Mouse (Mus musculus) MEL (cell line): Measurements from ENCODE around the gene D630039A03Rik. TPM values are rescaled to one million over a fixed set of nuclear protein-coding genes. Genes with fewer than 3 reads are reported as not detected.

Experiments used
- DNase-seq: peaks from one replicate; pipeline ENCODE4 v3.0.0; 2011; ENCODE audit warnings: low read depth, low spot score
- H3K27ac ChIP-seq: 2 replicates; pipeline ENCODE4 v1.5.1; 2012; ENCODE audit warnings: low read depth, mild to moderate bottlenecking, control low read depth, low read length, moderate library complexity; ENCODE audit not compliant: control insufficient read depth
- H3K27me3 ChIP-seq, 2 experiments: fragments of 150-350 bp in 1 of 2; sonication (generic) in 1 of 2; 2 replicates each; pipeline ENCODE4 v1.6.1; 2012; ENCODE audit warnings: low read length in 2 of 2, mild to moderate bottlenecking in 2 of 2, improper control_type of control experiment in 1 of 2, moderate library complexity in 1 of 2; ENCODE audit not compliant: insufficient read depth in 2 of 2, control insufficient read depth in 1 of 2
- H3K36me3 ChIP-seq, 2 experiments: 2 replicates each; pipeline ENCODE4 v1.6.1; 2012 to 2014; ENCODE audit warnings: low read length in 2 of 2, improper control_type of control experiment in 1 of 2, inconsistent platforms in 1 of 2, mild to moderate bottlenecking in 1 of 2; ENCODE audit not compliant: insufficient read depth in 2 of 2, control insufficient read depth in 1 of 2
- H3K4me1 ChIP-seq, 2 experiments: fragments of 150-350 bp in 1 of 2; sonication (generic) in 1 of 2; 2 replicates each; pipeline ENCODE4 v1.6.1; 2012; ENCODE audit warnings: low read length in 2 of 2, improper control_type of control experiment in 1 of 2, mild to moderate bottlenecking in 1 of 2; ENCODE audit not compliant: insufficient read depth in 2 of 2, control insufficient read depth in 1 of 2
- H3K4me3 ChIP-seq, 2 experiments: fragments of 150-350 bp in 1 of 2; sonication (generic) in 1 of 2; 2 replicates each; pipeline ENCODE4 v1.5.1; 2012; ENCODE audit warnings: low read depth in 2 of 2, low read length in 2 of 2, mild to moderate bottlenecking in 2 of 2, moderate library complexity in 2 of 2, control low read depth in 1 of 2, improper control_type of control experiment in 1 of 2; ENCODE audit not compliant: control insufficient read depth in 1 of 2, insufficient read depth in 1 of 2
- H3K79me2 ChIP-seq: 2 replicates; pipeline ENCODE4 v1.6.1; 2012; ENCODE audit warnings: mild to moderate bottlenecking, low read length, moderate library complexity; ENCODE audit not compliant: control insufficient read depth, poor library complexity, insufficient read depth
- H3K9ac ChIP-seq: 2 replicates; pipeline ENCODE4 v1.6.1; 2012; ENCODE audit warnings: low read depth, mild to moderate bottlenecking, control low read depth, low read length, moderate library complexity; ENCODE audit not compliant: control insufficient read depth, poor library complexity, severe bottlenecking
- H3K9me3 ChIP-seq: fragments of 150-350 bp; sonication (generic); replicated peaks from 2 replicates; pipeline ENCODE4 v1.6.1; 2012; ENCODE audit warnings: mild to moderate bottlenecking, low read length, improper control_type of control experiment, moderate library complexity; ENCODE audit not compliant: insufficient read depth
- BHLHE40 ChIP-seq: IDR thresholded peaks from 2 replicates; pipeline ENCODE4 v1.6.1; 2012; ENCODE audit warnings: low read depth, mild to moderate bottlenecking, inconsistent platforms, low read length, improper control_type of control experiment, borderline replicate concordance
- CHD1 ChIP-seq: IDR thresholded peaks from 2 replicates; pipeline ENCODE4 v1.6.1; 2012; ENCODE audit warnings: low read depth, mild to moderate bottlenecking, inconsistent platforms, low read length, improper control_type of control experiment
- CHD2 ChIP-seq: IDR thresholded peaks from 2 replicates; pipeline ENCODE4 v1.6.1; 2011; ENCODE audit warnings: low read length, improper control_type of control experiment
- CTCF ChIP-seq, 3 experiments: IDR thresholded peaks in 2 of 3; conservative IDR thresholded peaks in 1 of 3; 2 replicates each; pipeline ENCODE4 v1.5.1; 2011 to 2012; ENCODE audit warnings: low read length in 3 of 3, low read depth in 2 of 3, mild to moderate bottlenecking in 2 of 3, improper control_type of control experiment in 1 of 3, inconsistent platforms in 1 of 3, mixed read lengths in 1 of 3, moderate library complexity in 1 of 3; ENCODE audit not compliant: control insufficient read depth in 1 of 3, insufficient read depth in 1 of 3, poor library complexity in 1 of 3, severe bottlenecking in 1 of 3
- ELF1 ChIP-seq: IDR thresholded peaks from 2 replicates; pipeline ENCODE4 v1.6.1; 2014; ENCODE audit warnings: low read depth, mild to moderate bottlenecking, inconsistent platforms, low read length, improper control_type of control experiment, moderate library complexity
- EP300 ChIP-seq, 2 experiments: IDR thresholded peaks; 2 replicates each; pipeline ENCODE4 v1.6.1; 2011; ENCODE audit warnings: improper control_type of control experiment in 2 of 2, low read length in 2 of 2, low read depth in 1 of 2, mild to moderate bottlenecking in 1 of 2
- JUND ChIP-seq: IDR thresholded peaks from 2 replicates; pipeline ENCODE4 v1.6.1; 2011; ENCODE audit warnings: low read depth, mild to moderate bottlenecking, improper control_type of control experiment, low read length
- KAT2A ChIP-seq: conservative IDR thresholded peaks from 2 replicates; pipeline ENCODE4 v1.6.1; 2012; ENCODE audit warnings: low read depth, low read length, improper control_type of control experiment, inconsistent platforms
- MAX ChIP-seq: IDR thresholded peaks from 2 replicates; pipeline ENCODE4 v1.6.1; 2011; ENCODE audit warnings: low read length, improper control_type of control experiment
- MYC ChIP-seq: IDR thresholded peaks from 2 replicates; pipeline ENCODE4 v1.6.1; 2011; ENCODE audit warnings: low read depth, mild to moderate bottlenecking, low read length, improper control_type of control experiment, moderate library complexity
- NELFE ChIP-seq: IDR thresholded peaks from 2 replicates; pipeline ENCODE4 v1.6.1; 2011; ENCODE audit warnings: low read depth, low read length, improper control_type of control experiment
- NRF1 ChIP-seq: IDR thresholded peaks from 2 replicates; pipeline ENCODE4 v1.6.1; 2014; ENCODE audit warnings: low read depth, mild to moderate bottlenecking, inconsistent platforms, low read length, improper control_type of control experiment, moderate library complexity; ENCODE audit not compliant: poor library complexity, insufficient read depth, severe bottlenecking
- RAD21 ChIP-seq: IDR thresholded peaks from 2 replicates; pipeline ENCODE4 v1.6.1; 2011; ENCODE audit warnings: mild to moderate bottlenecking, low read depth, low read length, improper control_type of control experiment
- SIN3A ChIP-seq: IDR thresholded peaks from 2 replicates; pipeline ENCODE4 v1.6.1; 2012; ENCODE audit warnings: low read length, improper control_type of control experiment, inconsistent platforms
- SMC3 ChIP-seq: IDR thresholded peaks from 2 replicates; pipeline ENCODE4 v1.6.1; 2011; ENCODE audit warnings: low read depth, low read length, improper control_type of control experiment
- ZC3H11A ChIP-seq: IDR thresholded peaks from 2 replicates; pipeline ENCODE4 v1.6.1; 2012; ENCODE audit warnings: low read depth, mild to moderate bottlenecking, inconsistent platforms, low read length, improper control_type of control experiment
- ZKSCAN1 ChIP-seq: IDR thresholded peaks from 2 replicates; pipeline ENCODE4 v1.6.1; 2012; ENCODE audit warnings: low read depth, mild to moderate bottlenecking, inconsistent platforms, low read length, improper control_type of control experiment, moderate library complexity
- ZMIZ1 ChIP-seq: IDR thresholded peaks from 2 replicates; pipeline ENCODE4 v1.6.1; 2012; ENCODE audit warnings: low read depth, mild to moderate bottlenecking, inconsistent platforms, low read length, improper control_type of control experiment, moderate library complexity
- ZNF384 ChIP-seq: IDR thresholded peaks from 2 replicates; pipeline ENCODE4 v1.6.1; 2012; ENCODE audit warnings: low read depth, mild to moderate bottlenecking, inconsistent platforms, low read length, improper control_type of control experiment
- polyA plus RNA-seq, 2 experiments: library from polyadenylated mRNA; stranded (reverse) in 1 of 2; unstranded in 1 of 2; fragments of >175 nt in 1 of 2; fragments of >200 nt in 1 of 2; gene quantifications; 2 replicates each; pipeline versions ENCODE4 v1.2.1 to v1.2.4; 2012; ENCODE audit warnings: low replicate concordance in 2 of 2, low read depth in 1 of 2; ENCODE audit not compliant: insufficient read length in 2 of 2, insufficient read depth in 1 of 2, missing spikeins in 1 of 2
- total RNA-seq: library from RNA; depleted of rRNA; stranded (reverse); fragments of 300-350 nt; gene quantifications from 2 replicates; pipeline ENCODE4 v1.2.3, GENCODE M21; 2012

The D630039A03Rik gene
- total and polyA plus RNA-seq, 3 experiments: not detected

- H3K27ac ChIP-seq: no peak overlapping the region
- H3K27me3 ChIP-seq: no peaks in the 10 kb centered on the region; a peak in 1 of 4 replicates
- H3K79me2 ChIP-seq: no peaks in the 10 kb centered on the region
- peaks cover 0 to 1% of the 10 kb centered on the region in 2 experiments; a peak in 2 of 4 replicates for H3K4me1 ChIP-seq
- TF ChIP-seq JUND: no peak
- no peak for TF ChIP-seq SIN3A
- peak; percentile 48 for TF ChIP-seq ZC3H11A
- TF ChIP-seq ZNF384: no peak
- TF ChIP-seq CTCF (IDR thresholded peaks at IDR 0.05 in 2 of 3, conservative IDR thresholded peaks at IDR 0.05 in 1 of 3; ENCODE audit: control insufficient read depth in 1 of 3, insufficient read depth in 1 of 3, low read depth in 2 of 3, low read length in 3 of 3, poor library complexity in 1 of 3, severe bottlenecking in 1 of 3): peak in 2 of 3 experiments; percentile 75 to 78; a peak in 4 of 6 replicates
- TF ChIP-seq SMC3: peak; percentile 71
- peak; percentile 66 for TF ChIP-seq RAD21
- peaks cover 0 to 6% of the 10 kb centered on the region in 2 experiments; a peak in 1 of 4 replicates for H3K36me3 ChIP-seq
- no peaks in the 10 kb centered on the region for H3K9me3 ChIP-seq
- peak overlapping the region; percentile 52 to 55 for H3K4me3 ChIP-seq
- DNase-seq: peak; percentile 76
- H3K9ac ChIP-seq: peak overlapping the region; percentile 9; the same call in 1 of the 2 replicates
Measured at GRCm38 (mm10) chr4:57927464-57928205, 11.5 kb upstream of the D630039A03Rik start.

DNA sequence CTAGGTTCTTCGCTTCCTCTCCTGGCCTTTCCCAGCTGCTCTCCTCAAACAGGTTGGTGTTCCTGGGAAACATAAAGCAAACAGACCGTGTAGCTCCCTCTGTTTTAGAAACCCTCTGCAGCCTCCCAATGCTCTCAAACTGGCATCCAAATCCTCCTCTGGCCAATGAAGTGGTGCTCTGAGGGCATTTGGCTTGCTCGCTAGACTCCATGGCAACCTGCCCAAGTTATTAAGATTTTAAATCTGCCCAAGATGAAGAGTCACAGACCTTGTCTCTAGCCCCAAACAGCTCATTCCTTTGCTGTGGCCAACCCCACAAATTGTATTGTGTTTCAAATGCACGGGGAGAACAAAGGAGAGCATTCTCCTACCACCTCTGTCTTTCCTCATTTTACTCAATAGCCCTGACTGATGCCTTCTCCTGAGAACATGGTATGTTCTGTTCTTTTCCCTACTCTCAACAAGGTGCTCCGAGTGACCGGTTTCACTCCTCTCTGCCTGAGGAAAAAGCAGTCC lies 8.5 kb upstream of the D630039A03Rik start:
- Histone ChIP-seq H3K4me1 (peaks cover 1 to 11% of the 10 kb centered on the region in 2 experiments; a peak in 3 of 4 replicates), H3K27me3 (no peaks in the 10 kb centered on the region; a peak in 1 of 4 replicates), H3K9ac (no peak overlapping the region), H3K9me3 (no peaks in the 10 kb centered on the region), H3K36me3 (peaks cover 0 to 15% of the 10 kb centered on the region in 2 experiments; a peak in 2 of 4 replicates), H3K79me2 (no peaks in the 10 kb centered on the region), H3K4me3 (no peak overlapping the region), H3K27ac (no peak overlapping the region)
- DNase-seq: no peak
- TF ChIP-seq CHD2 (no peak), EP300 (IDR thresholded peaks at IDR 0.05; ENCODE audit: low read depth in 1 of 2, low read length in 2 of 2) (no peak), MAX (no peak), NRF1 (no peak), CHD1 (no peak), ZKSCAN1 (no peak), MYC (no peak), NELFE (no peak), KAT2A (no peak), BHLHE40 (no peak), SMC3 (no peak), SIN3A (no peak), ZMIZ1 (no peak), ZNF384 (no peak), ELF1 (no peak)
